Mouse (Mus musculus): ENCODE data around the gene Trmt10b.

Trmt10b gene

GRCm38 (mm10) chr4:45342286-45343155 is 45.6 kb downstream of the Trmt10b start, which contains the start of gene Exosc3:
Exosc3 (minus strand) TSS chr4:45342732.
- peak in 1 of 2 experiments; percentile 53 for DNase-seq

GRCm38 (mm10) chr4:45356653-45357052 is 59.7 kb downstream of the Trmt10b start:
- no peak for DNase-seq
